Mouse (Mus musculus): ENCODE results near the gene Gpr68.

- no peak for TF ChIP-seq POLR2A (IDR thresholded peaks at IDR 0.05; ENCODE audit: insufficient read length, low read depth)
- no peak for TF ChIP-seq POLR2AphosphoS2 (IDR thresholded peaks at IDR 0.05; ENCODE audit: insufficient read length, low read depth)
- TF ChIP-seq MYOG (IDR thresholded peaks at IDR 0.05; ENCODE audit: control insufficient read depth in 1 of 3, insufficient read depth in 1 of 3, insufficient read length in 2 of 3, low read depth in 2 of 3) = no peak
- no peak for TF ChIP-seq USF1 (IDR thresholded peaks at IDR 0.05; ENCODE audit: low read depth)
- TF ChIP-seq TCF12 (IDR thresholded peaks at IDR 0.05; ENCODE audit: insufficient read depth, poor library complexity, severe bottlenecking) = no peak
- TF ChIP-seq MAX (IDR thresholded peaks at IDR 0.05; ENCODE audit: low read depth) = no peak
- no peak for TF ChIP-seq E2F4 (IDR thresholded peaks at IDR 0.05; ENCODE audit: insufficient read depth)
- no peak for TF ChIP-seq MYOD1 (IDR thresholded peaks at IDR 0.05; ENCODE audit: control insufficient read depth in 1 of 3, insufficient read length in 2 of 3, low read depth in 2 of 3)
- no peak for TF ChIP-seq CEBPB (IDR thresholded peaks at IDR 0.05; ENCODE audit: insufficient read depth, poor library complexity, severe bottlenecking)
- TF ChIP-seq TCF3 (IDR thresholded peaks at IDR 0.05; ENCODE audit: insufficient read length, low read depth) = no peak
- TF ChIP-seq SRF (IDR thresholded peaks at IDR 0.05; ENCODE audit: control insufficient read depth, insufficient read length, low read depth) = no peak
Measured at GRCm38 (mm10) chr12:100837208-100837607, 70.8 kb downstream of the Gpr68 start.
